18 mouse cellular contexts compared by ENCODE assay signal in the genomic region with DNA sequence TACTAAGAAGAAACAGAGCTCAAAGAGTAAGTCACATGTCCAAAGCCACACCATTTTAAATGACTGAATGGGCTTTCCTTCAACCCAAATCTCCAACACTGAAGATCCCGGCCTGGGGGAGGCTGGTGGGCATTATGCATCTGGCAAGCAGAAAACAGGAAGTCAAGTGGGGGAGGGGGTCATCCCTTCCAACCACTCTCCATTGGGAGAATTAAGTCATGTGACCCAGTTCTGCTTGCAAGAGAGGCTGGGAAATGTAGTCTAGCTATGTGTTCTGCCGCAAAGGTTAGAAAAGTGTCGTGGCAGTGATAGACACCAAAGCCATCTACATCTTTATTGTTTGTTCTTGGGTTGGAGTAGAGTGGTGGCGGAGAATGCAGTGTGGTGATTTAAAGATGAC.
A peak's percentile ranks its signal among the peaks of the same experiment; 100 is the strongest.
DNase-seq lines count a peak whose midpoint lies in the region; ATAC-seq and TF ChIP-seq lines count a peak whose summit lies in the region.
"Had no signal": no experiment of that assay in that cellular context is flagged by ENCODE, and none has a peak within 500 bp of the region (broad histone marks: within the 10 kb centered on the region; RNA-seq: fewer than 3 reads in every experiment).

No protein-coding gene starts in this region.

- H3K36me3 ChIP-seq in hindbrain, embryonic 16.5 days (ENCODE audit: control insufficient read depth, insufficient read depth, low read length), result no peaks in the 10 kb centered on the region
- no peaks in the 10 kb centered on the region for H3K36me3 ChIP-seq in midbrain, postnatal 0 days (ENCODE audit: insufficient read depth, low read length)
- no peaks in the 10 kb centered on the region for H3K36me3 ChIP-seq in thymus, adult 2 months (ENCODE audit: control insufficient read depth, insufficient read depth, low read length)
- H3K36me3 ChIP-seq: embryonic facial prominence, embryonic 13.5 days; heart, embryonic 13.5 days; hindbrain, embryonic 15.5 days; limb, embryonic 13.5 days had no signal

- no peaks in the 10 kb centered on the region for H3K9me3 ChIP-seq in hindbrain, embryonic 16.5 days (ENCODE audit: control insufficient read depth, low read length)
- no peaks in the 10 kb centered on the region for H3K9me3 ChIP-seq in midbrain, postnatal 0 days (ENCODE audit: low read length)
- H3K9me3 ChIP-seq: hindbrain, embryonic 15.5 days had no signal

- H3K27ac ChIP-seq in hindbrain, embryonic 16.5 days (ENCODE audit: low read depth, low read length), result no peak overlapping the region
- H3K27ac ChIP-seq in midbrain, postnatal 0 days (ENCODE audit: low read depth, low read length), result no peak overlapping the region
- H3K27ac ChIP-seq in thymus, adult 2 months (ENCODE audit: control insufficient read depth, insufficient read depth, low read length), result no peak overlapping the region
- H3K27ac ChIP-seq: embryonic facial prominence, embryonic 13.5 days; heart, embryonic 13.5 days; hindbrain, embryonic 15.5 days; limb, embryonic 13.5 days; macrophage had no signal

- TF ChIP-seq CTCF in midbrain, postnatal 0 days (IDR thresholded peaks at IDR 0.05), result no peak
- TF ChIP-seq CTCF in thymus, adult 2 months (IDR thresholded peaks at IDR 0.05; ENCODE audit: borderline replicate concordance, control insufficient read depth, extremely low read depth, insufficient read depth, low read length, poor library complexity), result no peak

- DNase-seq in ES-CJ7 (ENCODE audit: low read depth, low spot score), result peak; percentile 78
- DNase-seq in ZHBTc4 (ENCODE audit: low read depth, low spot score), result peak; percentile 75
- peak; percentile 45 for DNase-seq in midbrain, postnatal 0 days (ENCODE audit: low spot score)
- no peak for DNase-seq in urinary bladder, adult 18-20 months (ENCODE audit: low spot score in 2 of 2)
- no peak for DNase-seq in thymus, adult 2 months
- DNase-seq: cerebellum, adult 2 months; gastrocnemius, postnatal 36 days; kidney, postnatal 10 days; liver, postnatal 0 days; right cerebral cortex, adult 18-20 months had no signal

- WGBS in hindbrain, embryonic 16.5 days, result 56% methylated on average over 4 of the region's 4 CpGs
- WGBS in midbrain, postnatal 0 days, result 48% methylated on average over 4 of the region's 4 CpGs
- WGBS in thymus, adult 2 months, result 61% methylated on average over 4 of the region's 4 CpGs

- H3K9ac ChIP-seq in hindbrain, embryonic 16.5 days (ENCODE audit: low read depth, low read length), result no peak overlapping the region
- no peak overlapping the region for H3K9ac ChIP-seq in midbrain, postnatal 0 days (replicated peaks; ENCODE audit: low read length, poor library complexity, severe bottlenecking)
- H3K9ac ChIP-seq: embryonic facial prominence, embryonic 13.5 days; heart, embryonic 13.5 days; hindbrain, embryonic 15.5 days; limb, embryonic 13.5 days; liver, postnatal 0 days had no signal

- no peak overlapping the region for H3K4me2 ChIP-seq in hindbrain, embryonic 16.5 days (ENCODE audit: low read length)
- H3K4me2 ChIP-seq in midbrain, postnatal 0 days (ENCODE audit: low read depth, low read length, poor library complexity, severe bottlenecking), result no peak overlapping the region
- H3K4me2 ChIP-seq: embryonic facial prominence, embryonic 13.5 days; heart, embryonic 13.5 days; hindbrain, embryonic 15.5 days; limb, embryonic 13.5 days had no signal

- H3K4me3 ChIP-seq in hindbrain, embryonic 16.5 days (ENCODE audit: low read length), result no peak overlapping the region
- H3K4me3 ChIP-seq in midbrain, postnatal 0 days (ENCODE audit: low read depth, low read length), result no peak overlapping the region
- H3K4me3 ChIP-seq in thymus, adult 2 months (ENCODE audit: control insufficient read depth, insufficient read depth, low read length), result no peak overlapping the region
- H3K4me3 ChIP-seq: embryonic facial prominence, embryonic 13.5 days; heart, embryonic 13.5 days; hindbrain, embryonic 15.5 days; limb, embryonic 13.5 days had no signal

- H3K27me3 ChIP-seq in hindbrain, embryonic 16.5 days (replicated peaks; ENCODE audit: control insufficient read depth, insufficient read depth, low read length), result no peaks in the 10 kb centered on the region
- H3K27me3 ChIP-seq in midbrain, postnatal 0 days (ENCODE audit: insufficient read depth, low read length), result no peaks in the 10 kb centered on the region
- H3K27me3 ChIP-seq in thymus, adult 2 months (ENCODE audit: control insufficient read depth, insufficient read depth, low read length), result no peaks in the 10 kb centered on the region
- H3K27me3 ChIP-seq: embryonic facial prominence, embryonic 13.5 days; heart, embryonic 13.5 days; hindbrain, embryonic 15.5 days; limb, embryonic 13.5 days had no signal

- H3K4me1 ChIP-seq in hindbrain, embryonic 16.5 days (ENCODE audit: control insufficient read depth, insufficient read depth, low read depth, low read length), result peaks cover under 1% of the 10 kb centered on the region; the same call in 1 of the 2 replicates
- no peaks in the 10 kb centered on the region for H3K4me1 ChIP-seq in midbrain, postnatal 0 days (ENCODE audit: insufficient read depth, low read length)
- H3K4me1 ChIP-seq in thymus, adult 2 months (replicated peaks; ENCODE audit: control insufficient read depth, insufficient read depth, low read length), result no peaks in the 10 kb centered on the region
- H3K4me1 ChIP-seq: embryonic facial prominence, embryonic 13.5 days; heart, embryonic 13.5 days; limb, embryonic 13.5 days had no signal

- peak; percentile 43; the same call in 1 of the 2 replicates for ATAC-seq in hindbrain, embryonic 16.5 days
- no peak for ATAC-seq in midbrain, postnatal 0 days (ENCODE audit: low FRiP score)
- no peak for ATAC-seq in inflammation-experienced regulatory T-cells, adult 6 months
- ATAC-seq: forebrain, embryonic 16.5 days; liver, postnatal 0 days had no signal

- no peak for TF ChIP-seq POLR2A in thymus, adult 2 months (IDR thresholded peaks at IDR 0.05; ENCODE audit: control insufficient read depth, extremely low read depth, insufficient read depth, low read length, poor library complexity)

Comparison
In these comparisons a context has a peak if more than half of its experiments do, and no peak if none do; other contexts are left out.
1. DNase-seq: peak in ES-CJ7 (single experiment), ZHBTc4 (single experiment) and midbrain, postnatal 0 days (single experiment); none in urinary bladder, adult 18-20 months (0 of 2) and thymus, adult 2 months (single experiment).